Mouse (Mus musculus) lung, adult 2 months (tissue): Measurements from ENCODE around the gene Mgarp. TPM values are rescaled to one million over a fixed set of nuclear protein-coding genes. Genes with fewer than 3 reads are reported as not detected.
"Not testable (repeated sequence)": the region's sequence is repeated elsewhere in the genome, so short reads cannot be mapped to it uniquely, and the experiment has no call there.

Experiments
- DNase-seq: peaks from one replicate; pipeline ENCODE4 v3.0.0; 2022
- H3K4me1 ChIP-seq: fragments of 200-500 bp; 2 replicates; pipeline ENCODE4 v1.6.1; 2011; ENCODE audit warnings: low read length; ENCODE audit not compliant: control insufficient read depth, insufficient read depth
- H3K4me3 ChIP-seq: fragments of 200-500 bp; replicated peaks from 2 replicates; pipeline ENCODE3; 2011; ENCODE audit warnings: low read depth, mild to moderate bottlenecking, control low read depth, low read length; ENCODE audit errors: extremely low read depth
- CTCF ChIP-seq: fragments of 200-500 bp; IDR thresholded peaks from 2 replicates; pipeline ENCODE4 v1.5.1; 2011; ENCODE audit warnings: mild to moderate bottlenecking, low read length, control low read depth; ENCODE audit not compliant: insufficient read depth
- POLR2A ChIP-seq: fragments of 200-500 bp; IDR thresholded peaks from 2 replicates; pipeline ENCODE4 v1.6.1; 2011; ENCODE audit warnings: low read depth, mild to moderate bottlenecking, control low read depth, low read length, borderline replicate concordance; ENCODE audit errors: extremely low read depth
- WGBS: fragments of 180-500 bp; shearing (Covaris S2); methylation state at CpG from one replicate; pipeline ENCODE4 v1.1.7; 2018; 5-methylcytosine and 5-hydroxymethylcytosine counted together
- polyA plus RNA-seq: library from polyadenylated mRNA; depleted of rRNA; stranded (reverse); fragments of >200 nt; gene quantifications from 2 replicates; pipeline ENCODE4 v1.2.3, GENCODE M21; 2012

Gene Mgarp
- polyA plus RNA-seq, 1 experiment, result not detected

- no peak for TF ChIP-seq POLR2A
- no peak for TF ChIP-seq CTCF
- no peaks in the 10 kb centered on the region for H3K4me1 ChIP-seq
- H3K4me3 ChIP-seq, result no peak overlapping the region
- no peak for DNase-seq
- WGBS, result 67% methylated on average over 15 of the region's 15 CpGs
These were observed 1.3 kb upstream of the Mgarp start for GRCm38 (mm10) chr3:51397700-51398299.

- DNase-seq, result no peak
- TF ChIP-seq CTCF (no peak), POLR2A (no peak)
- Histone ChIP-seq H3K4me3 (no peak overlapping the region), H3K4me1 (no peaks in the 10 kb centered on the region)
- WGBS, result 65% methylated on average over 19 of the region's 19 CpGs
These were observed 935 bp downstream of the Mgarp start for GRCm38 (mm10) chr3:51395461-51396145.

GRCm38 (mm10) chr3:51394881-51395280 lies 1.7 kb downstream of the Mgarp start:
- no peak for DNase-seq
- Histone ChIP-seq H3K4me1 (no peaks in the 10 kb centered on the region), H3K4me3 (no peak overlapping the region)
- no peak for TF ChIP-seq CTCF
- TF ChIP-seq POLR2A, result no peak
- WGBS, result 90% methylated on average over 3 of the region's 3 CpGs

- no peak for DNase-seq
- Histone ChIP-seq H3K4me3 (no peak overlapping the region), H3K4me1 (peaks cover 3% of the 10 kb centered on the region)
- WGBS, result 92% methylated on average over 2 of the region's 2 CpGs
- TF ChIP-seq POLR2A (no peak), CTCF (no peak)
These were observed 2.9 kb downstream of the Mgarp start for GRCm38 (mm10) chr3:51393651-51394050.

- not testable (repeated sequence) for DNase-seq, H3K4me1 ChIP-seq, H3K4me3 ChIP-seq
- WGBS, result 88% methylated on average over 3 of the region's 3 CpGs
These were observed 3.5 kb downstream of the Mgarp start for GRCm38 (mm10) chr3:51393018-51393417.

GRCm38 (mm10) chr3:51391591-51391990 lies 4.9 kb downstream of the Mgarp start:
- Histone ChIP-seq H3K4me3 (no peak overlapping the region), H3K4me1 (peaks cover 3% of the 10 kb centered on the region)
- no peak for DNase-seq
- TF ChIP-seq CTCF (no peak), POLR2A (no peak)
- WGBS, result 91% methylated on average over 5 of the region's 5 CpGs

DNA sequence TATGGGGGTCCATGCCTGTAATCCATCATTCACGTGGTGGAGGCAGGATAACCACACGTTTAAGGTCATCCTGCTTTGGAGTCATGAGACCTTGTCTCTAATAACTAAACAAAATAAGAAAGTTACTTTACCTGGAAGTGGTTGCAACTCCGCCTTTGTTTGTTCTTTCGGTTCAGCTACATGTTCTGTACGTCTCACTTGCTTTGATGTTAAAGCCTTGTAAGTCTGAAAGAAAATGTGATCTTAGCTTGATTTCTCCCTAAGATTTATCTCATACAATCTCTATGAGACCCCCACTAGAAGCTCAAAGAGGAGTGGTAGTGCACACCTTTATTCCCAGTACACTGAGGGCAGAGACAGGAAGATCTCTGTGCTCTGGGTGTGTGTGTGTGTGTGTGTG lies 5.4 kb downstream of the Mgarp start:
- 65% methylated on average over 5 of the region's 5 CpGs for WGBS
- Histone ChIP-seq H3K4me1 (peaks cover 3% of the 10 kb centered on the region), H3K4me3 (no peak overlapping the region)
- DNase-seq, result no peak
- TF ChIP-seq CTCF (no peak), POLR2A (no peak)

DNA sequence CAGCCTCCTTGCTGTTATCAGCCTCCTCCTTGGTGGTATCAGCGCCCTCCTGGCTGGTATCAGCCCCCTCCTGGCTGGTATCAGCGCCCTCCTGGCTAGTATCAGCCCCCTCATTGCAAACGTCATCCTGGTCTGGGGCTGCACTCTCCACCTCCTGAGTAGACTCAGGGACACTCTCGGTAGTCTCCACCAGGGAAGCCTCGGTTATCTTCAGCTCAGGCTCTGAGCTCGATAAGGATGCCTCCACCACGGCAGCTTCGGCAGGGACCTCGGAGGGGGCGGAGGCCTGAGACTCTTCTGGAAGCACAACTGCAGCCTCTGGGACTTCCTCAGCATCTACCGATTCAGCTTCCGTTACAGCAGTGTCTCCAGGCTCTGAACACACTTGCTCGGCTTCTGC lies 7.6 kb downstream of the Mgarp start:
- 14% methylated on average over 13 of the region's 13 CpGs for WGBS
- H3K4me1 ChIP-seq, result peaks cover 3% of the 10 kb centered on the region
- no peak overlapping the region for H3K4me3 ChIP-seq
- TF ChIP-seq CTCF (no peak), POLR2A (no peak)
- DNase-seq, result no peak

- no peak overlapping the region for H3K4me3 ChIP-seq
- H3K4me1 ChIP-seq, result peaks cover 3% of the 10 kb centered on the region
- DNase-seq, result no peak
- 77% methylated on average over 8 of the region's 8 CpGs for WGBS
- TF ChIP-seq CTCF, result no peak
- no peak for TF ChIP-seq POLR2A
These were observed 8.6 kb downstream of the Mgarp start for GRCm38 (mm10) chr3:51387868-51388381.

GRCm38 (mm10) chr3:51387134-51387451 lies 9.4 kb downstream of the Mgarp start:
- WGBS, result 60% methylated on average over 3 of the region's 3 CpGs
- TF ChIP-seq CTCF (no peak), POLR2A (no peak)
- no peak for DNase-seq
- Histone ChIP-seq H3K4me1 (peaks cover 3% of the 10 kb centered on the region), H3K4me3 (no peak overlapping the region)
